Mouse (Mus musculus) G1E (cell line): ENCODE measurements around the gene Cisd2.

Experiments used
- CTCF ChIP-seq: IDR thresholded peaks from 2 replicates; pipeline ENCODE4 v1.5.1; 2012; ENCODE audit warnings: low read depth, low read length, inconsistent platforms, mixed read lengths
- GATA1 ChIP-seq: IDR thresholded peaks from 2 replicates; pipeline ENCODE4 v1.6.1; 2012; ENCODE audit warnings: borderline replicate concordance, low read length, inconsistent platforms, mixed read lengths
- GATA2 ChIP-seq: IDR thresholded peaks from 2 replicates; pipeline ENCODE4 v1.6.1; 2012; ENCODE audit warnings: low read depth, low read length, inconsistent platforms, borderline replicate concordance
- TAL1 ChIP-seq: conservative IDR thresholded peaks from 2 replicates; pipeline ENCODE4 v1.6.1; 2012; ENCODE audit warnings: low read depth, low read length, inconsistent platforms, mixed read lengths

DNA sequence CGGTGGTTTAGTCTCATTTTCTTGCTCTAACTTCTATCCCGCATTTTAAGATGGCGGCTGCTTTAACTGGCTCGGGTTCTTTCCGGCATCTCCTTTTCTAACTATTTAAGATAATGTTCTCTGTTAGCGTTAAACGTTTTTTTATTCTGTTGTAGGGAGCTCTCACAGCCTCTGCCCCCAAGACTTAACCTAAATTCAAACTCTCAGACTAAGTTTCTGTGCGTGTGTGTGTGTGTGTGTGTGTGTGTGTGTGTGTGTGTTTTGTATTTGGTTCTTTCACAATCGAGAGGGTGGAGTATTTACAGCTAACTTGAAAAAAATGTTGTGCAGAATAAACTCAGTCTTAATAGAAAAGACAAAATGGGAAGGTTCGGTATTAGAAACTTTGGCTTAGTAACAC, 16.9 kb upstream of the Cisd2 start:
- no peak for TF ChIP-seq CTCF
- no peak for TF ChIP-seq TAL1
- no peak for TF ChIP-seq GATA2
- TF ChIP-seq GATA1: no peak
